Mouse (Mus musculus): ENCODE data around the gene Fsd1. TPM values are rescaled to one million over a fixed set of nuclear protein-coding genes. Genes with fewer than 3 reads are reported as not detected.
A peak's percentile ranks its signal among the peaks of the same experiment; 100 is the strongest.

Fsd1 gene
- polyA plus RNA-seq, 1 experiment from 2014 or later: 218 TPM

DNA sequence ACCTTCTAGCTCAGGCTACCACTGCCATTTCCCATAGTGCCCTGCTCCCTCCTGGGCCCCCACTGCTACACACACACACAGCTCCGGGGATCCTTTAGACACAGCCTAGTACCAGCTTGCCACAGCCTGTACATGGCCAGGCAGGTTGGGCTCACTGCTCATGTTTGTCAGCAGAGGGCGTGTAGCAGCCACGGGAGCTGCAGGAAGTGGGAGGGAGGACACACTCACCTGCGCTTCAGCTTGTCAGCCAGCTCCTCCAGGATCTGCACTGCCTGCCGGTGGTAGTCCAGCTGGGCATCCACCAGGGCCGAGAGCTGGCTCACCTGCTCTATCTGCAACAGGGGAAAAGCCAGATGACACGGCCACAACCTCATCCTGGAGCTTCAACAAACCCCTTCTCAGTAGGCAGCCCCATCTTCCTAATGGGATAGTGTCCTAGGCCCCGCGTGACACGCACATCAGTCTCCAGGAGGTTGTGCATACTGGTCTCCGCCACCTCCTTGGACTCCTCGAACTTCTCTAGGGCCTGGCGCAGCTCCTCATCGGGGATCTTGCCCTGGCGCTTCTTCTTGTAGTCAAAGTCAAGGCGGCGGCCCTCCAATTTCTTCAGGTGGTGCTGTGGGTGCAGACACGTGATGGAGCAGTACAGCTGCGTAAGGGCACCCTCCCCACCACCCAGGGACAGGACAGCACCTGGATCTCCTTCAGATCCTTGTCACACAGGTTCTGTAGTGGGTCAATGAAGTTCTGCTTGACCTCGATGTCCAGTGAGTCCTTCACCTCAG lies 32.2 kb downstream of the Fsd1 start:
- WGBS: 75% methylated on average over 20 of the region's 20 CpGs
- H3K36me3 ChIP-seq (ENCODE audit: control insufficient read depth, insufficient read depth, low read length): peaks cover 45% of the 10 kb centered on the region

DNA sequence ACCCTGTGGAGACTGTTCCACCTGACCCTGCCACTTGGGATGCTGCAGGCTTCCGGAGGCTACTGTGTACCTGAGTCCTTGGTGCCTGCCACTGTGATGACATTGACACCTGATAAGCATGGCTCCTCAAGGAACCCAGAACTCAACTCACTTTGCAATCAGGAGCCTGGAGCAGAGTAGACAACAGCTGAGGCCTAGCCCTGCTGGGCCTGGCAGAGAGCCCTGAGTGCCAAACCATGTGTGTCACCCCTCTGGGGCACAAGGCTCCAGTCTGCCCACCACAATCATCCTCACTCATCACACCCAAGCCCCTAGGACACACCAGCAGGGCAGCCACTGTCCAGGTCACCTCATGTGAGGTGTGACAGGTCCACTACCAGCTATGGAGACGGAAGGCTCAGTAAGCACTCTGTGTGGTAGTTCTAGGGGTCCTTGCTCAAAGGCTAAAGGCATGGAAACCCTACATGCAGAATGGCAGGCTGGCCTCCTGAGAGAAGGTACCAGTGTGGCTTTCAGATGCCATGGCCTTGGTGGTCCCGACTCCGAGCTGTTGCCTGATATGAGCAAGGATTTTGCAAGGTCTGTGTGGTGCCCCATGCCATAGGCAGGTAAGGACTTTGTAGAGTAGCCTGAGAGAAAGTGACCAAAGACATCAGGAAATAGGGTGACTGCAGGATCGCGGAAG lies 34.2 kb downstream of the Fsd1 start:
- Histone ChIP-seq H3K36me3 (ENCODE audit: control insufficient read depth, insufficient read depth, low read length) (peaks cover 34% of the 10 kb centered on the region), H3K4me3 (ENCODE audit: low read depth, low read length) (no peak overlapping the region), H3K4me1 (ENCODE audit: control insufficient read depth, insufficient read depth, low read length) (no peaks in the 10 kb centered on the region), H3K27me3 (ENCODE audit: control insufficient read depth, insufficient read depth, low read depth, low read length) (no peaks in the 10 kb centered on the region), H3K27ac (ENCODE audit: low read length) (0 out of 2 replicates have a peak overlapping the region, but pooled peaks have one; percentile 40), H3K9me3 (replicated peaks; ENCODE audit: control insufficient read depth, low read length, poor library complexity, severe bottlenecking) (no peaks in the 10 kb centered on the region), H3K4me2 (ENCODE audit: low read length) (no peak overlapping the region), H3K9ac (ENCODE audit: low read depth, low read length) (no peak overlapping the region)
- no peak for ATAC-seq
- WGBS: 91% methylated on average over 6 of the region's 6 CpGs

More for the DNA sequence above, 32.2 kb downstream of the Fsd1 start:
- peak; percentile 30 for ATAC-seq
- Histone ChIP-seq H3K27me3 (ENCODE audit: control insufficient read depth, insufficient read depth, low read depth, low read length) (no peaks in the 10 kb centered on the region), H3K9me3 (replicated peaks; ENCODE audit: control insufficient read depth, low read length, poor library complexity, severe bottlenecking) (no peaks in the 10 kb centered on the region), H3K9ac (ENCODE audit: low read depth, low read length) (no peak overlapping the region), H3K4me1 (ENCODE audit: control insufficient read depth, insufficient read depth, low read length) (no peaks in the 10 kb centered on the region), H3K4me3 (ENCODE audit: low read depth, low read length) (no peak overlapping the region), H3K27ac (ENCODE audit: low read length) (no peak overlapping the region; the same call in 1 of the 2 replicates), H3K4me2 (ENCODE audit: low read length) (no peak overlapping the region)

DNA sequence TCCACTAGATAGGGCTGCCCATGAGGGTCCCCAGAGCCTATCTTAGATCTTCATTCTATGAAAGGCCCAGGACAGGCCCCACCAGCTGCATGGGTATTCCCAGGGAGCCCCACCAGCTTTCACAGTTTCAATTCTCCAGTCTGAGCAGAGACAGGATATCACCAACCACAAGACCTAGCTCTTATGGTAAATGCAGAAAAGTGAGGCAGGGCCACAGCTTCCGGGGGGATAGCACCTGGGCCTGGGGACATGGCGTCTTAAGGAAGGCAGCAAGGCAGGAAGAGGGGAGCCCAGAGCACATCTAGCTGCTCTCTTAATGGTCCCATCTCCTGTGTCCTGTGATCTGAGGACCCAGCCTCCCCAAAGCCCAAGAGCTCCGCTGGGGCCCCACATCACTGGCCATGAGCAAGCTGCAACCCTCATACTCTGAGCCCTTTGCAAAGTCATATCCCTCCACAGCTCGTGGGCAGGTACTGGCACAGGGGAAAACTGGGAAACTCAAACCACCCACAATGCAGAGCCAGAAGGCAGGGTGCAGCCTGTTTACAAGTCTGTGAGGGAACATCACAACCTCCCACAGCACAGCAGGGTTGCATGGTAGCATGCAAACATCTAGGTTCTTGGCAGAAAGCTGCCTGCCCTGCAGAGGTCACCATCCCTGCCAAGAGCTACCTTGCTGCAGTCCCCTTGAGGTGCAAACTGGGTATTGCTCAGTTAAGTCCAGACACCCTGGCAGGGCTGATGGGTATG lies 35.0 kb downstream of the Fsd1 start:
- ATAC-seq: no peak
- Histone ChIP-seq H3K27me3 (ENCODE audit: control insufficient read depth, insufficient read depth, low read depth, low read length) (no peaks in the 10 kb centered on the region), H3K4me2 (ENCODE audit: low read length) (no peak overlapping the region), H3K9ac (ENCODE audit: low read depth, low read length) (no peak overlapping the region), H3K36me3 (ENCODE audit: control insufficient read depth, insufficient read depth, low read length) (peaks cover 26% of the 10 kb centered on the region), H3K4me1 (ENCODE audit: control insufficient read depth, insufficient read depth, low read length) (no peaks in the 10 kb centered on the region), H3K27ac (ENCODE audit: low read length) (peak overlapping the region; percentile 40; the same call in 1 of the 2 replicates), H3K4me3 (ENCODE audit: low read depth, low read length) (no peak overlapping the region), H3K9me3 (replicated peaks; ENCODE audit: control insufficient read depth, low read length, poor library complexity, severe bottlenecking) (no peaks in the 10 kb centered on the region)
- 84% methylated on average over 4 of the region's 4 CpGs for WGBS

DNA sequence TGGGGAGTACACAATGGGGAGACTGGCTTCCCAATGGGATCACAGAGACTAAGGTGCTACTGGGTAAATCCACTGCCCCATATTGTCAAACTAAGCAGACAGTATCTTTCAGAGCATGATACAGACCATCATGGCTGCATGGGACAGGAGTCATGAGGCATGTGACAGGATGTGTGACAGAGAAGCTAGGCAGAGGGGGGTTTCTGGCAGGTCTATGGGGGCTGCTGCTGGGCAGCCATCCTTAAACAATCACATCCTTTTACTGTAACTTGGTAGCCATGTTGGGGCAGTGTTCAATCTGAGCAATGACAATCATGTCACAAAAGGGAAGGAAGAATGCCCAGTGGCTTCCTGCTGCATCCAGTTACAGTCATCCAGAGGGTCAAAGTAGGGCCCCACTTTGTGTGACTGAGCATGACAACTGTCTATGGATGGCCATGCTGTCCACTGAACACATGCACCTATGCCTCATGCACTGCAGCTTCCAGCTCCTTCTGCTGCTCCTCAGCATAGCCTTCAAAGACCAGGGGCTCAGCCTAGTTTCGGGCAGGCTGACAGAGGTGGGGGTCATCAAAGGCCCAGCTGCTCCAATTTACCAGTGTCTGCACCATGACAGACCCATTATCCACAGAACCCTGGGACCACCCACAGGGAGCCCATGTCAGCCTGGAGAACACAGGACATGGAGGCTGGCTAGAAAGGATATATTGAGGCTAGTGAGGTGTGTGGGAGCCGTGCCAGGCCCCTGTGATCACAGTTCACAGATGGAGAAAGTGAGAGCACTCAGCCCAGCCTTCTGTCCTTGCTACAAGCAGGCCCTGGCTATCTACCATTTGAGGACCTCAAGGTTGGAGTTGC lies 36.1 kb downstream of the Fsd1 start:
- H3K27ac ChIP-seq (ENCODE audit: low read length): no peak overlapping the region
- no peaks in the 10 kb centered on the region for H3K27me3 ChIP-seq (ENCODE audit: control insufficient read depth, insufficient read depth, low read depth, low read length)
- H3K9ac ChIP-seq (ENCODE audit: low read depth, low read length): no peak overlapping the region; the same call in 1 of the 2 replicates
- WGBS: 44% methylated on average over 2 of the region's 2 CpGs
- H3K36me3 ChIP-seq (ENCODE audit: control insufficient read depth, insufficient read depth, low read length): peaks cover 16% of the 10 kb centered on the region
- H3K4me3 ChIP-seq (ENCODE audit: low read depth, low read length): no peak overlapping the region
- no peaks in the 10 kb centered on the region for H3K9me3 ChIP-seq (replicated peaks; ENCODE audit: control insufficient read depth, low read length, poor library complexity, severe bottlenecking)
- no peaks in the 10 kb centered on the region for H3K4me1 ChIP-seq (ENCODE audit: control insufficient read depth, insufficient read depth, low read length)
- ATAC-seq: no peak
- no peak overlapping the region for H3K4me2 ChIP-seq (ENCODE audit: low read length)

DNA sequence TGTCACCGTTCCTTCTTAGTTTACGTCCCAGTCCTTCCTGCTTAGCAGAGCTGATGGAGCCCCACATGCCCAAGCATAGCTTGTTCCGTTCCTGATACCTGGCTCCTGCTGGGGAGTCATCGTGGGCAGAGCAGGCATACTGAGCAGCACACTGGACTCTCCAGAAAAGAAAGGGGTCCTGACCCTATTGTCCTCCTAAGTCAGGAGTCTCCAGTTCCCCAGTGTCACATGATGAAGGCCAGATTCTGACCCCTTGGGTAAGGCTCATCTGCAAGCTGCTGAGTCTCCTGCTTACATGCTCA lies 36.6 kb downstream of the Fsd1 start:
- 81% methylated on average over 4 of the region's 4 CpGs for WGBS
- Histone ChIP-seq H3K4me1 (ENCODE audit: control insufficient read depth, insufficient read depth, low read length) (no peaks in the 10 kb centered on the region), H3K36me3 (ENCODE audit: control insufficient read depth, insufficient read depth, low read length) (peaks cover 10% of the 10 kb centered on the region; the same call in 1 of the 2 replicates), H3K27me3 (ENCODE audit: control insufficient read depth, insufficient read depth, low read depth, low read length) (no peaks in the 10 kb centered on the region), H3K4me2 (ENCODE audit: low read length) (no peak overlapping the region), H3K9me3 (replicated peaks; ENCODE audit: control insufficient read depth, low read length, poor library complexity, severe bottlenecking) (no peaks in the 10 kb centered on the region), H3K27ac (ENCODE audit: low read length) (no peak overlapping the region), H3K9ac (ENCODE audit: low read depth, low read length) (no peak overlapping the region), H3K4me3 (ENCODE audit: low read depth, low read length) (no peak overlapping the region)
- ATAC-seq: no peak

DNA sequence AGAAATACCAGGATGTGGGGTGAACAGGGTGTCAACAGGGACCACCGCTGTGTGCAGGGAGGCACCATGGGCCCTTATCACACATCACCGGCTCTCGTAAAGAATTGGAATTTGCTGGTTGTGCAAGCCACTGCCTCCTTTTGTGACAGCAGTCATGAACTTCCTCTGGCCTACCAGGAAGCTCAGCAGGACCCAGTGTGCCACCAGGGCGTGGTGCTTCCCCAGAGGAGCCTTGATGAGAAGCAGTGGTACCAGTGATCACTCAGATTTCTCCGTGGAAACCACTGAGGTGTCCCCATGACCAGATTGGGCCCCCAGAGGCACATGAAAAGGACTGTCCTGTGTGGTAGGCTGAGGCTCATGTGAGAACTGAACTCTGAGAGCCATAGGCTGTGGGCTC lies 37.1 kb downstream of the Fsd1 start:
- Histone ChIP-seq H3K4me2 (ENCODE audit: low read length) (no peak overlapping the region), H3K4me1 (ENCODE audit: control insufficient read depth, insufficient read depth, low read length) (no peaks in the 10 kb centered on the region), H3K27ac (ENCODE audit: low read length) (no peak overlapping the region), H3K9ac (ENCODE audit: low read depth, low read length) (no peak overlapping the region), H3K4me3 (ENCODE audit: low read depth, low read length) (no peak overlapping the region), H3K36me3 (ENCODE audit: control insufficient read depth, insufficient read depth, low read length) (peaks cover 6% of the 10 kb centered on the region; the same call in 1 of the 2 replicates), H3K27me3 (ENCODE audit: control insufficient read depth, insufficient read depth, low read depth, low read length) (no peaks in the 10 kb centered on the region), H3K9me3 (replicated peaks; ENCODE audit: control insufficient read depth, low read length, poor library complexity, severe bottlenecking) (no peaks in the 10 kb centered on the region)
- 79% methylated on average over 5 of the region's 5 CpGs for WGBS
- no peak for ATAC-seq

DNA sequence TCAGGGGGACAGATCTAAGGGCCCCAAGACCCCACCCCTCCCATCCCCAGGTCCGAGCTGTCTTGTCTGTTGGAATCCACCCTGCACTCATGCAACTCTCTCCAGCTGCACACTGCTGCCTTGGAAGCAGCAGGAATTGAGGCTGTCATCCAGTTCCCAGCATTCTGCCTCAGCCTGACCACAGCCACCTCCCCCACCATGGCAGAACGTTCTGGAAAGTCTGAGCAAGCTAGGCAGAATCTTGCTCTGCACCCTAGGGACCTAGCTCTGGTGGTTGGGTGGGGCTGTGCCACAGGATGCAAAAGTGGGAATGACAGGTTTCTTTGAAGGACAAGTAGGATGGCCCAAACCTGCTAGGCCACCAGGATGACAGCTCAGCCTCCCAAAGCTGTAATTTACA lies 38.2 kb downstream of the Fsd1 start:
- no peaks in the 10 kb centered on the region for H3K4me1 ChIP-seq (ENCODE audit: control insufficient read depth, insufficient read depth, low read length)
- H3K36me3 ChIP-seq (ENCODE audit: control insufficient read depth, insufficient read depth, low read length): no peaks in the 10 kb centered on the region; the same call in 1 of the 2 replicates
- H3K4me3 ChIP-seq (ENCODE audit: low read depth, low read length): no peak overlapping the region
- no peaks in the 10 kb centered on the region for H3K9me3 ChIP-seq (replicated peaks; ENCODE audit: control insufficient read depth, low read length, poor library complexity, severe bottlenecking)
- no peak overlapping the region for H3K4me2 ChIP-seq (ENCODE audit: low read length)
- H3K27me3 ChIP-seq (ENCODE audit: control insufficient read depth, insufficient read depth, low read depth, low read length): no peaks in the 10 kb centered on the region
- ATAC-seq: no peak
- 81% methylated on average over 2 of the region's 2 CpGs for whole genome bisulfite sequencing
- no peak overlapping the region for H3K27ac ChIP-seq (ENCODE audit: low read length)
- no peak overlapping the region for H3K9ac ChIP-seq (ENCODE audit: low read depth, low read length)

DNA sequence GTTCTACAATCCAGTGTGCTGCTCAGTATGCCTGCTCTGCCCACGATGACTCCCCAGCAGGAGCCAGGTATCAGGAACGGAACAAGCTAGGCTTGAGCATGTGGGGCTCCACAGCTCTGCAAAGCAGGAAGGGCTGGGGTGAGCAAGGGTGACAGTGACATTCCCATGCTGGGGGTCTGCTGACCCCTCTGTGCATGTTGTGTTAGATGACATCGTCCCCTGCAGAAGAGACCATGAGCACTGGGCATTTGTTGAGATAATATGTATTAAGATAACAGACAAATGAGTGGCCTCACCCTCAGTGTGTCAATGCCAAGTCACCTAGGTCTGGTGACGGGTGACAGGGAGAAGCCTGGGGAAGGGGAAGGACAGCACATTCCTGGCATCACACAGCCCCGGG lies 38.6 kb downstream of the Fsd1 start:
- H3K9ac ChIP-seq (ENCODE audit: low read depth, low read length): no peak overlapping the region
- WGBS: 85% methylated on average over 5 of the region's 5 CpGs
- ATAC-seq: no peak
- H3K4me2 ChIP-seq (ENCODE audit: low read length): no peak overlapping the region
- no peaks in the 10 kb centered on the region for H3K9me3 ChIP-seq (replicated peaks; ENCODE audit: control insufficient read depth, low read length, poor library complexity, severe bottlenecking)
- no peak overlapping the region for H3K4me3 ChIP-seq (ENCODE audit: low read depth, low read length)
- no peaks in the 10 kb centered on the region; the same call in 1 of the 2 replicates for H3K36me3 ChIP-seq (ENCODE audit: control insufficient read depth, insufficient read depth, low read length)
- no peak overlapping the region for H3K27ac ChIP-seq (ENCODE audit: low read length)
- H3K4me1 ChIP-seq (ENCODE audit: control insufficient read depth, insufficient read depth, low read length): no peaks in the 10 kb centered on the region
- H3K27me3 ChIP-seq (ENCODE audit: control insufficient read depth, insufficient read depth, low read depth, low read length): no peaks in the 10 kb centered on the region

All from midbrain, embryonic 16.5 days (tissue).